Mouse (Mus musculus): ENCODE measurements around the gene Sntb2. TPM values are rescaled to one million over a fixed set of nuclear protein-coding genes. Genes with fewer than 3 reads are reported as not detected.
"Not testable (repeated sequence)": the region's sequence is repeated elsewhere in the genome, so short reads cannot be mapped to it uniquely, and the experiment has no call there.

The Sntb2 gene
- polyA plus RNA-seq, 1 experiment from 2014 or later, result 6.3 TPM

DNA sequence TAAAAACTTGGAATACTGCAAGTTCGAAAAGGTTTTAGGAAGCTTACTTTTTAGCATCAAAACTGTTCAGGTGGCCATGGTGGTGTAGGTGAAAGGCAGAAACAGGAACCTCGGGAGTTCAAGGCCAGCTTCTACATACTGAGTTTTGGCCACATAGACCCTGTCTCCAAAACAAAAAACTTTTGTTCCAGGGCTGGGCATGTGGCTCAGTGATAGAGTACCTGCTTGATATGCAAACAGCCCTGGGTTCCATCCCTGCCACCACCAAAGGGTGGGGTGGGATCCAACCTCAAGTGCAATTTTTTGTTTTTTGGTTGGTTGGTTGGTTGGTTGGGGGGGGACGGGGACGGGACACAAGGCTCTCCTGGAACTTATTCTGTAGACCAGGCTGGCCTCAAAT, 10.1 kb upstream of the Sntb2 start:
- peaks cover 8% of the 10 kb centered on the region for H3K36me3 ChIP-seq (ENCODE audit: control insufficient read depth, insufficient read depth, low read length)
- WGBS, result 90% methylated on average over 4 of the region's 4 CpGs
- no peak overlapping the region for H3K27ac ChIP-seq (ENCODE audit: low read depth, low read length)
- ATAC-seq (ENCODE audit: insufficient read depth, low FRiP score, low TSS enrichment) (no peak), DNase-seq (ENCODE audit: low spot score) (no peak)
- H3K9me3 ChIP-seq (ENCODE audit: control insufficient read depth, low read length), result no peaks in the 10 kb centered on the region
- no peaks in the 10 kb centered on the region for H3K27me3 ChIP-seq (ENCODE audit: control insufficient read depth, insufficient read depth, low read length)
- no peak overlapping the region for H3K9ac ChIP-seq (ENCODE audit: low read length)
- no peak overlapping the region for H3K4me3 ChIP-seq (ENCODE audit: low read depth, low read length)
- no peaks in the 10 kb centered on the region for H3K4me1 ChIP-seq (ENCODE audit: control insufficient read depth, insufficient read depth, low read length)
- H3K4me2 ChIP-seq (ENCODE audit: low read depth), result no peak overlapping the region

DNA sequence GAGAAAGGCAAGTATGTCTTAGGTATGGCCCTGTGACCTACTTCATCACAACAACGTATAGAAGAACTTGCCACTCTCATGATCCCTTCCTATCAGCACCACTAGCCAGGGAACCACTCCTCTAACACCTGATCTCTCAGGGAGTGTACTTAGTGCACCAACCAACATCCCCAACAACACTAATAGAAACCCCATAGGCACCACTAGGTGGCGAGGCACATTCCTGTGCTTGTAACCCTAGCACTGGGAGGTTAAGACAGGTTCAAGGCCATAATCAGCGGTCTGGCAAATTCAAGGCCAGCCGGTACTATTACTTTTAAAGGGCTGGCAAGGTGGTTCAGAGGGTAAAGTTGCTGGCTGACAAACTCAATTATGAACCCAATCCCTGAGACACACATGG, 8.3 kb upstream of the Sntb2 start:
- no peak overlapping the region for H3K4me2 ChIP-seq (ENCODE audit: low read depth)

DNA sequence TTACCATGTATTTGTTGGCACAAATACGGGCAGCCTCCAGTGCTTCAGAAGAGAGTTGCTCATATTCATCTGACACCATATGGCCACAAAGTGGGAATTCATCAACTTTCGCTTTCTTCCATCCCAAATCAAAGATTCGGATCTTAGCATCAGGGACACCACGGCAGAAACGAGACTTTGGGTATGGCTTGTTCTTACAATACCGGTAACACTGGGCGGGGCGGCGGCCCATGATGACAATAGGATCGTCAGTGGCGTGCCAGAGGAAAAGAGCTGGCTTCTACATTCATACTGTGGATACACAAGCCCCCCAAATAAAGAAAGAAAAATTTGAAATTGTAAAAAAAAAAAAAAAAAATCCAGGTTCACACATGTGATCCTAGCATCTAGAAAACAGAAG, 7.4 kb upstream of the Sntb2 start:
- not testable (repeated sequence) for H3K9ac ChIP-seq (ENCODE audit: low read length); H3K36me3 ChIP-seq (ENCODE audit: control insufficient read depth, insufficient read depth, low read length); H3K27ac ChIP-seq (ENCODE audit: low read depth, low read length); H3K4me1 ChIP-seq (ENCODE audit: control insufficient read depth, insufficient read depth, low read length); H3K9me3 ChIP-seq (ENCODE audit: control insufficient read depth, low read length); H3K27me3 ChIP-seq (ENCODE audit: control insufficient read depth, insufficient read depth, low read length); DNase-seq (ENCODE audit: low spot score); H3K4me3 ChIP-seq (ENCODE audit: low read depth, low read length); ATAC-seq (ENCODE audit: insufficient read depth, low FRiP score, low TSS enrichment); H3K4me2 ChIP-seq (ENCODE audit: low read depth)
- WGBS, result 86% methylated on average over 10 of the region's 11 CpGs

More for the DNA sequence above, 8.3 kb upstream of the Sntb2 start:
- H3K9ac ChIP-seq (ENCODE audit: low read length), result no peak overlapping the region
- H3K4me1 ChIP-seq (ENCODE audit: control insufficient read depth, insufficient read depth, low read length), result no peaks in the 10 kb centered on the region
- no peak overlapping the region for H3K27ac ChIP-seq (ENCODE audit: low read depth, low read length)
- H3K27me3 ChIP-seq (ENCODE audit: control insufficient read depth, insufficient read depth, low read length), result no peaks in the 10 kb centered on the region
- peak; percentile 36 for DNase-seq (ENCODE audit: low spot score)
- no peak overlapping the region for H3K4me3 ChIP-seq (ENCODE audit: low read depth, low read length)
- no peak for ATAC-seq (ENCODE audit: insufficient read depth, low FRiP score, low TSS enrichment)
- H3K9me3 ChIP-seq (ENCODE audit: control insufficient read depth, low read length), result no peaks in the 10 kb centered on the region
- 46% methylated on average over 4 of the region's 4 CpGs for WGBS
- H3K36me3 ChIP-seq (ENCODE audit: control insufficient read depth, insufficient read depth, low read length), result peaks cover 6% of the 10 kb centered on the region

DNA sequence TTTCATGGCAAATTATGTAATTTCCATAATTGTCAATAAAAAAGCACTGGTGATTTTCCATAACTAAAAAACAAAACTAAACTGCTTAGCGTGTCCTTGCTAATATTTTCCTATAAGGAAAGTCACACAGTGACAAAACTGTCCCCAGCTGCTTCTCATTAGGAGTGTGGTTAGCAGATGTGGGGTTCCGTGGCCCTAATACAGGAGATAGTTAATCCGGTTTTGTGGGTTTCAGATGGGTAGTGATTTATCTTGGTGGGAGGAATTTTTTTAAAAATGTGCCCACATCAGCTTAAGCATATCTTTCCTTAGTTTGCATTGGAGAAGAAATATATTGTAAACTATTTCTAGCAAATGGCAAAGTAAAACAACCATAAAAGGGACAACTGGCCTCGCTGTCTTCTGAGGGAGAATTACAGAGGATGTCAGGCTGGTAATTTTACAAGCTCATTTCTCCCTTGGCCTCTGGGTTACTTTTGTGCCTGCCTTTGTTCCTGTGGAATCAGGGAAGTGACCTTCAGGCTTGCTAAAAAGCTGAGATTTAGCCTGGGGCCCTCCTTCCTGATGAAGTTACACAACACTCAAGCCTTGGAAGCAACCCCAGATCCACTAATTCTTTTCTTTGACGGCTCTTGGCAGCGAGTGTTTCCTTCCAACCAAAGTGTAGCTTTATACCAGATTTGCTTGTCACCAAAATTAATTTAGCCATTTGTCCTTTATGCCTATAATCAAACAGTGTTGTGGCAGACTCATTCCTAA, 6.2 kb upstream of the Sntb2 start:
- Histone ChIP-seq H3K4me1 (ENCODE audit: control insufficient read depth, insufficient read depth, low read length) (no peaks in the 10 kb centered on the region), H3K9me3 (ENCODE audit: control insufficient read depth, low read length) (no peaks in the 10 kb centered on the region), H3K27ac (ENCODE audit: low read depth, low read length) (no peak overlapping the region), H3K4me2 (ENCODE audit: low read depth) (no peak overlapping the region), H3K36me3 (ENCODE audit: control insufficient read depth, insufficient read depth, low read length) (no peaks in the 10 kb centered on the region), H3K4me3 (ENCODE audit: low read depth, low read length) (no peak overlapping the region), H3K27me3 (ENCODE audit: control insufficient read depth, insufficient read depth, low read length) (0 out of 2 replicates have a peak, but pooled peaks cover 3% of the 10 kb centered on the region), H3K9ac (ENCODE audit: low read length) (no peak overlapping the region)
- whole genome bisulfite sequencing, result 45% methylated on average over 6 of the region's 6 CpGs
- DNase-seq (ENCODE audit: low spot score) (no peak), ATAC-seq (ENCODE audit: insufficient read depth, low FRiP score, low TSS enrichment) (no peak)

DNA sequence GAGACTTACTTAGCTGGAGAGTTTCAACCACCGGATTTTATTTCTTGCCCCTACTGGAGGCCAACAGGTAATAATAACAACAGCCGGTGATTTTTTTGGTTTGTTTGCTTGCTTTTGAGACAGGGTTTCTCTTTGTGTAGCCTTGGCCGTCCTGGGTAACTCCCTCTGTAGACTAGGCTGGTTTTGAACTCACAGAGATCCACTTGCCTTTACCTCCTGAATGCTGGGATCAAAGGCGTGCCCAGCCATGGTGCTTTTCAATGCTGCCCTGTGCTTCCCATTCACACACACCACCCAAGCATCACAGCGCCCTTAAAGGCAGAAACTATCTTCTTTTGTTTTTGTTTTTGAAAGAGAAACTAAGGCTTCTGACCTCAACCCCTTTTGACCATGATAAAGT, 5.6 kb upstream of the Sntb2 start:
- WGBS, result 78% methylated on average over 5 of the region's 5 CpGs
- DNase-seq (ENCODE audit: low spot score) (no peak), ATAC-seq (ENCODE audit: insufficient read depth, low FRiP score, low TSS enrichment) (no peak)
- Histone ChIP-seq H3K36me3 (ENCODE audit: control insufficient read depth, insufficient read depth, low read length) (no peaks in the 10 kb centered on the region), H3K4me2 (ENCODE audit: low read depth) (no peak overlapping the region), H3K9ac (ENCODE audit: low read length) (no peak overlapping the region), H3K27me3 (ENCODE audit: control insufficient read depth, insufficient read depth, low read length) (0 out of 2 replicates have a peak, but pooled peaks cover 3% of the 10 kb centered on the region), H3K27ac (ENCODE audit: low read depth, low read length) (no peak overlapping the region), H3K4me3 (ENCODE audit: low read depth, low read length) (no peak overlapping the region), H3K9me3 (ENCODE audit: control insufficient read depth, low read length) (no peaks in the 10 kb centered on the region), H3K4me1 (ENCODE audit: control insufficient read depth, insufficient read depth, low read length) (no peaks in the 10 kb centered on the region)

DNA sequence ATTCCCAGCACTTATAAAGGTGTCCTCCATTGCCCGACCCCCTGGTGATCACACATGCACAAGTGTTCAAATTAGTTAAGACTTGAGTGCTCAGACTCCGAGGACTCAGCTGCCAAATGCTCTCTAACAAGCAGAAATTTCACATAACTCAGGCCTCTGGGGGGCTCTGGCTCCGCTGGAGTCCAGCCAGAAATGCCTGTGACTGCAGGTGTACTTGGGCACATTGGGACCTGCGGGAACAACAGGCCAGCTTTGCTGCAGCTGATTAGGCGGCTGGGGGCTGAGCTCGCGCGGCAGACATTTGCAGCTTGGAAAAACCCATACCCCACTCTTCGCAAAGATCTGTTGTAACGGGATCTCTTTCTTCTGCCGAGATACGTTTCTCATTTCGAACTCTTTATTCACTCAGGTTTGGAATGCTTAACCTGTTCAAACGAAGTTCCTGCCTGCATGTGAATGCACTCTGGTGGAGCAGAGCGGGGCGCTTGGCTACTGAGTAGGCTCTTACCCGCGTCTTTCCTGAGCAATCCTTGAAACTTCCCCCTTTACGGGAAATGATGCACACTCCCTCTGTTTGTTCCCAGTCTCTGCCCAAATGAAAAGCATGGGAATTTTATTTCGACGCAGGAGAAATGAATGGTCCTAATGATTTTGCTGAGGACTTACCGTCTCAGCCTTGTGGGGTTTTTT, 3.0 kb upstream of the Sntb2 start:
- peak; percentile 24 for DNase-seq (ENCODE audit: low spot score)
- Histone ChIP-seq H3K36me3 (ENCODE audit: control insufficient read depth, insufficient read depth, low read length) (no peaks in the 10 kb centered on the region), H3K4me3 (ENCODE audit: low read depth, low read length) (no peak overlapping the region), H3K27me3 (ENCODE audit: control insufficient read depth, insufficient read depth, low read length) (0 out of 2 replicates have a peak, but pooled peaks cover 3% of the 10 kb centered on the region), H3K4me1 (ENCODE audit: control insufficient read depth, insufficient read depth, low read length) (peaks cover 6% of the 10 kb centered on the region), H3K4me2 (ENCODE audit: low read depth) (peak overlapping the region; percentile 27), H3K27ac (ENCODE audit: low read depth, low read length) (no peak overlapping the region), H3K9ac (ENCODE audit: low read length) (no peak overlapping the region), H3K9me3 (ENCODE audit: control insufficient read depth, low read length) (no peaks in the 10 kb centered on the region)
- no peak for ATAC-seq (ENCODE audit: insufficient read depth, low FRiP score, low TSS enrichment)
- WGBS, result 13% methylated on average over 22 of the region's 22 CpGs

DNA sequence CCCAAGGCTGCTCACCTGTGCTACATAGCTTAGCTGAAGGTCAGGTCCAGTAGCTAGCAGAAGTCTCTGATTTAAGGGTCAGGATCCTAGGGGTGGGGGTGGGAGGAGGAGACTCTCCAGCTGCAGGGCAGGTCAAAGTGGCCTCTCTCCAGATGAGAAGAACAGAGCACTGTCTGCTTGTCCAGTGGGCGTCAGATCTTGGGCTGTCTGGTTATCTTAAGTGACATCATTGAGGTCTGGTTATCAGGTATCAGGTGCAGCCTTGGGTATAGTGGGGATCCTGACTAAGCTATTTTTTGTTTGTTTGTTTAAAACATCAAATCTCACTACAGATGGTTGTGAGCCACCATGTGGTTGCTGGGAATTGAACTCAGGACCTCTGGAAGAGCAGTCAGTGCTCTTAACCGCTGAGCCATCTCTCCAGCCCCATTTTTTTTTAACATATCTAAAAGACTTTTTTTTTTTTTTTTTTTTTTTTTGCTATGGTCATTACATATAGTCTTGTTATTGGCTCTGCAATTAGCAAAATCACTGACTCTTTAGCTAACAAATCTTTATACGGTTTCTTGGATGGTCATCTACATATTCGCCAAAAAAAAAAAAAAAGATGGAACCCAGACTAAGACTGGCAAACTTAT, 1.9 kb upstream of the Sntb2 start:
- H3K9me3 ChIP-seq (ENCODE audit: control insufficient read depth, low read length), result no peaks in the 10 kb centered on the region
- WGBS, result 80% methylated on average over 4 of the region's 4 CpGs
- no peak overlapping the region for H3K27ac ChIP-seq (ENCODE audit: low read depth, low read length)
- no peak overlapping the region for H3K4me2 ChIP-seq (ENCODE audit: low read depth)
- H3K9ac ChIP-seq (ENCODE audit: low read length), result no peak overlapping the region
- no peak for ATAC-seq (ENCODE audit: insufficient read depth, low FRiP score, low TSS enrichment)
- no peak overlapping the region for H3K4me3 ChIP-seq (ENCODE audit: low read depth, low read length)
- 0 out of 2 replicates have a peak, but pooled peaks cover 3% of the 10 kb centered on the region for H3K27me3 ChIP-seq (ENCODE audit: control insufficient read depth, insufficient read depth, low read length)
- no peaks in the 10 kb centered on the region for H3K36me3 ChIP-seq (ENCODE audit: control insufficient read depth, insufficient read depth, low read length)
- peaks cover 9% of the 10 kb centered on the region for H3K4me1 ChIP-seq (ENCODE audit: control insufficient read depth, insufficient read depth, low read length)
- DNase-seq (ENCODE audit: low spot score), result no peak

DNA sequence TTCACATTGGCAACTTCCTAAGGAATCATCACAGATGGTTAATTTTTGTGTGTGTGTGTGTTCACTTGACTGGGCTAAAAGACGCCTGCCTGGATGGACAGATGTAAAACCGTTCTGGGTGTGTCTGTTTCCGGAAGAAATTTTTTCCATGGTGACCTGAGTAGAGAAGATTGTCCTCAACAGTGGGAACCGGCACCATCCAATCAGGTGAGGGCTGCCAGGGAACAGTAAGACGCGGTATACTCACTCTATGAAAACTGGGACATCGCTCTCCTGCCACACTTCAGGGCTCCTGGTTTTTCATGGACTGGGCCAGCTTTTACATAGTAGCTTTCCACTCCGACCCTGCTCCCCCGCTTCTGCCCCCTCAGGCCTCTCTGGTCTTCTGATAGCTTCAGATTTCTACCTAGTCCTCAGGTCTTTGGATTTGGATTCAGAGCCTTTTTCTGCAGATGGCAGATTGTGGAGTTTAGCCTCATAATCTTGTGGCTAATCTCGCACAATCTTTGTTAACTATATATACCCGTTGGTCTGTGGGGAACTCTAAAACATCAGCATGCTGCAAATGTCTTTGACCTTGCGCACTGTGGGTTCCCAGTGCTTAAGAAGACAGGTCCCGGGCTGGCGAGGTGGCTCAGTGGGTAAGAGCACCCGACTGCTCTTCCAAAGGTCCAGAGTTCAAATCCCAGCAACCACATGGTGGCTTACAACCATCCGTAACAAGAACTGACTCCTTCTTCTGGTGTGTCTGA, 1.1 kb upstream of the Sntb2 start:
- H3K4me2 ChIP-seq (ENCODE audit: low read depth), result no peak overlapping the region
- H3K27ac ChIP-seq (ENCODE audit: low read depth, low read length), result no peak overlapping the region
- 75% methylated on average over 15 of the region's 16 CpGs for WGBS
- no peak overlapping the region for H3K9ac ChIP-seq (ENCODE audit: low read length)
- H3K9me3 ChIP-seq (ENCODE audit: control insufficient read depth, low read length), result no peaks in the 10 kb centered on the region
- DNase-seq (ENCODE audit: low spot score), result no peak
- H3K4me3 ChIP-seq (ENCODE audit: low read depth, low read length), result no peak overlapping the region
- 0 out of 2 replicates have a peak, but pooled peaks cover 3% of the 10 kb centered on the region for H3K27me3 ChIP-seq (ENCODE audit: control insufficient read depth, insufficient read depth, low read length)
- H3K36me3 ChIP-seq (ENCODE audit: control insufficient read depth, insufficient read depth, low read length), result no peaks in the 10 kb centered on the region
- no peak for ATAC-seq (ENCODE audit: insufficient read depth, low FRiP score, low TSS enrichment)
- peaks cover 9% of the 10 kb centered on the region for H3K4me1 ChIP-seq (ENCODE audit: control insufficient read depth, insufficient read depth, low read length)

All from neural tube, embryonic 11.5 days (tissue).